Mouse (Mus musculus) spleen, adult 2 months (tissue): Measurements from ENCODE around the gene Nedd9.

Experiments used
- CTCF ChIP-seq: fragments of 200-500 bp; IDR thresholded peaks from 2 replicates; pipeline ENCODE4 v1.5.1; 2011; ENCODE audit warnings: mild to moderate bottlenecking, inconsistent platforms; ENCODE audit not compliant: insufficient read depth, insufficient read length, insufficient replicate concordance; ENCODE audit errors: extremely low read depth
- POLR2A ChIP-seq: fragments of 200-500 bp; IDR thresholded peaks from 2 replicates; pipeline ENCODE4 v1.6.1; 2011; ENCODE audit warnings: low read depth, low read length, inconsistent platforms

DNA sequence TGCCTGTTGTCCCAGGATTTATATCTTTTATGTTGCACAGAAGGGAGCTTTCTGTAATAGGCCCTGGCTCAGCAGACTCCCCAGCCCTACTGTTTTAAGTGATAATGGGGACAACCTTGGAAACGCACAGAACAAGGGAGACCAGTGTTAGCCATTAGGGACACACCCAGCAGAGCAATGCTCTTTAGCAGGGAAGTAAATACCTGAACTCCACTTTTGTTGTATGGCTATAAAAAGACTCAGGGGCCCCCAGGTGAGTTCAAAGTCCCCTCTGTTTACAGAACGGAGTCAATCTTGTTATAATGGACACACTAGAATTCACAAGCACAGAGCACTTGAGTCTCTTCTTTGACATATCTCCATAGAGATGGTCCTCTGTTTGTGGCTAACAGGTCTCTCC lies 28.5 kb downstream of the Nedd9 start:
- TF ChIP-seq CTCF (no peak), POLR2A (no peak)
